Mouse (Mus musculus): ENCODE measurements at regions not wholly inside any gene's neighbourhood (a gene's known extent, or its start where the extent isn't known, plus 50 kb on each side); places are given as distances from the start of the nearest gene placed in this dataset.

DNA sequence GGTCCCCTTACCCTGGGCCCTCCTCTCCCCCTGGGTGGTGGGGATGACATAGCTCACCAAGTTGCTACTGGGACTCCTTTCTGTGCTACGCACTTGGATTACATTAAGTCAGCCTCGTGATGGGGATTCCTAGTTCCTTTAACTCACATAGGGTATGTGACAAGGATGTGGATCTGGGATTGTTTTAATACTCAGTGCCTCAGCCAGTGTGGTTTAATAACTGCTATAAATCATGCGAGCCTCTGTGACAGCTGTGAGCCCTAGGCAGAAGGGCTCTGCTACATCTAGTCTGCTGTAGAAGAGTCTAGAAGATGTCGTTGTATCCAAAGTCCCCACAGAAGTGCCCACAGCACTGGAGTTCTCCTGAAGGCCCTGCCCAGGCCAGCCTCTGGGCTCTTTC, 796.5 kb upstream of the Car8 start:
- DNase-seq (ENCODE audit: low read depth, low spot score) = no peak

DNA sequence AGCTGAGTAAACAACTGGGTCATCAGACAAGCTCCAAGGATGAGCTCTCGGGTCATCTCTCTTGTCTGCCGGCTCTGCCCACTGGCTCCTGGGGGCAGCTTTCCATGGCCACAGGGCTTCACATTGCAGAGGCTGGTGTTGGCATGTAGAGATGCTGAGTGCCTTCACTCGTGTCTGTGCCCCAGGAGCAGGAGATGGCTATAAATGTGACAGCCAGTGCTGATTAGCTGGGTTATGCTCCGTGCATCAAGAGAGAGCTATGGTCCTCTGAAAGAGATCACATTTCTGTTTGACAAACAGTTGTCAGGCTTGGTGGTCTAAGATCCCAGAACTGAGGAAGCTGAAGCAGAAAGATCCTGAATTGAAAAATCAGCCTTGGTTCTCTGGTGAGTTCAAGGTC, 795.4 kb upstream of the Car8 start:
- no peak for DNase-seq (ENCODE audit: low read depth, low spot score)

DNA sequence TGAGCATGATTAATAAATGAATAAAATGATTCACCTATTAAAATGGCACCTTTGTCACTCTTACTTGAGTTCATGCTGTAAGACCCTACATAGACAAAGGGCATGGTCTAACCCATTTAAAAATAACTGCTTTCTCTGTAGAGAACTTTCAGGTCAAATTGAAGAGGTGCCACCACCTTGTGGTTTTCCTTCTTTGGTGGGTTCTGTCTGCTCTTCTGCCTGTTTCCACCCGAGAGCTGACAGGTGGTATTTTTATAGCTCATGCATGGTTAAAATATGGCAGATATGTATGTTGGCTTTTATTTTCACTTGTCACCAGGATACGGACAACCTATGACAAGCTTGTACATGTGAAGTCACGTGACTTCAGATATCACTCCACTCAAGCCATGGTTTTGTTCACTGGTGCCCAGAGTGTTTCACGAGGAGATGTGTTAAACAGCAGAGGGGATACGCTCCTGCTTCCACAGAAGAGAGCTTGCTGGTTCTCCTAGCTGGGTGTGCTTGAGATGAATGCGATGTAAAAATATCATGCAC, 794.3 kb upstream of the Car8 start:
- no peak for DNase-seq (ENCODE audit: low read depth, low spot score)

DNA sequence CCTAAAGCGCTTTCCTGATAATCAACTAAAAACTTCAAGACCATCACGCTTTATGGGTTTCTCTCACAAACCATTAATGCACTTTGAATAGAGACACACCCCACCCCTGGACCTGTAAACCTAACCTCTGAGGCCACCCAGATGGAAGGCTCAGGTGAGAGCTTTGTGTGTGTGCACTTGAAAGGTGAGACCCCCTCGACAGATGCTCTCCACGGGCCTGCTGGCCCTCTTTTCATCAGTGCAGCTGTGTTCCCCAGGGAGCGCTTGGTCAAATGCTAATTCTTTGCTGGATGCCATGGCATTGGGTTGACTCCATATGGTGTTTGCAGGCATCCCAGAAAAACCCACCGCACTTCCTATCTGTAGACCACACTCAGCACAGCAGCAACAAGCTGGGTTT, 792.8 kb upstream of the Car8 start:
- no peak for DNase-seq (ENCODE audit: low read depth, low spot score)

DNA sequence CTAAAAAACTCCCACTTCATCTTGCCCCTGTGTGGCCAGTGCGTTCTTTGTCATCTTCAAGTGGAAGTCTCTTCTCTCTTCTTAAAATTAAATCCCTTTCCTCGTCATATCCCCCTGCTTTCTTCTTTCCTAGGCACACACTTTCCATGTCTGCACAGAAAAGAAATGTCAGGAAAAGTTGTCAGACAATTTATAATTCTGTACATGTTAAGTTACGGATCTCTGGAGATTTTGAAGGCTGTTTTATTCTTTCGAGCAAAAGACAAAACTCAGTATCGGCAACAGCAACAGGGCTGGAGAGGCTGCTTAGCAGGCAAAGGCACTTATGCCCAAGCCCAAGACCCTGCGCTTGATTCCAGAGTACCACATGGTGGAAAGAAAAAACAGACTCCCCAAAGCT, 790.1 kb upstream of the Car8 start:
- no peak for DNase-seq (ENCODE audit: low read depth, low spot score)

DNA sequence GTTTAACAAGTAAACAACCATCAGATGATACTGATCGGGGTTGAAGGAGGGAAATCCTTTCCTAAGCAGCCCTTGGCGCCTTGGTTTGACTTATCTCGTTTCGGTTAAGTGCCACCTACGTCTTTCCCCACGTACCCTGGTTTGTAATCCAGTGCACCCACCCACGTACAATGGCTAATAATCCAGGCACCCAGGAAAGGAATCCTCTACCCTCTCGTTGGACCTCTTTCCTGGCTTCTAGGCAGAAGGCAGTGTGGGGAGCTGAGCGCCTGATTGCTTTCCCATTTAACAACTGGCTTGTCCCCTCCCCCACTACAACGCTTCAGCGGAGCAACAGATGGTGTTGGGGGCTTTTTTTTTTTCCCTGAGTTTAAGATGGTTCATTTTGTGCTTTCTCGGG, 789.6 kb upstream of the Car8 start:
- DNase-seq (ENCODE audit: low read depth, low spot score) = peak; percentile 68

DNA sequence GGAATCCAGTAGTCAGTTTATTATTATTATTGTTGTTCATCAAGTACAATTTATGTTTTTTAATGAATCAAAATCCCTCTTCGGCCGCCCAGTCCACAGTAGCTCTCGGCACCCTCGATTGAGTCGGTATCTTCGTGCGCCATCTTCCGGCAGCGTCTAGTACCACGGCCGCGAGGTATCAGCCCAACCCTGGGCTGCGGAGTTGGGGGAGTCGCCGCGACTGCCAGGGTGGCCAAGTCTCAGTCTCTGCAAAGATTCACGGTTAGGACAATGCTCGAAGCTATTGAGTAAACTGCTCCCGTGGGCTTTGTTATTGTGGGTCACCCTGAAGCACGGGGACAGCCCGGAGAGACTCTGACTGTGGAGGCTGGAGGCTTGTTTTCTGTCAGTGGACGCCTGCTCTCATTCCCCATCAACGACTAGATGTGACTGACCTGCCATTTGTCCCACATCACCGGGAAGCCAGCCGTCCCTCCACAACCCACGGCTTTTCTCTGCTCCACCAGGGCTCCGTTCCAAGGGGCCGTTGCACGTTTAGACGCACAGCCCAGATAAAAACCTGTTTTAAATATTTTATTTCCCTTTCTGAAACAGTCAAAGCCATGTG, 789.1 kb upstream of the Car8 start:
- peak; percentile 90 for DNase-seq (ENCODE audit: low read depth, low spot score)

DNA sequence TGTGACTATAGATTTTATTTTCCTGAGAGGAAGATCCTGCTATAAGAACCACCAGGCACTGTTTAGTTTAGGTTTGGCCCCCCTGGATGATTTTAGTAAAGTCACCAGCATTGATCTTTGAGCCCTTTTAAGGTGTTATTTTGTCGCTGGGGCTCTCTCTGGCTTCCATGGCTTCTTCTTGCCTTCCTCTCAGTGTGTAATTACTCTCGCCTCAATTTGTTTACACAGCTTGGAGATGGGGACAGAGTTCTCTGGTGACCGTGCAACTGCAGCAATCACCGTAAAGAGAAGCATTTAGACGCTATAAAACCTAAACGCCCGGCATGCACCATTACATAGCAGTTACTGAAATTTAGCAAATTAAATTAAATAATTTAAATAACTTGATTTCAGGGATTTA, 788.5 kb upstream of the Car8 start:
- DNase-seq (ENCODE audit: low read depth, low spot score) = no peak

DNA sequence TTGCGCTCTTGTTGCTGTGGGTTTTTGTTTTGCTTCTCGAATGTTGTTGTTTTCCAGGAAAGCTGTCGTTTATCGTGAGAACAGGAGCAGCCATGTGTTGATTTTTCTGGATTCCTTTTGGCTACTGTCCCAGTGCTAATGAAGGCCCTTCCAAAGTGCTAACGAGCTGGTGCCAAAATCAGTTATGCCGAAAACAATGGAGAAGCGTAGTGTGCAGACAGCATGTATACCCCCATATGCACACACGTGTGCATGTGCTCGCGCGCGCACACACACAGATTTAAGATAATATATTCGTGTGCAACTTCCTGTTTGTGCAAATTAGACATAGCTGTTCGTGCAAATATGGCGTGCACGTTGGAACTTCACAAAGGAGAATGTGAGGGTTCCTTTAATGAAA, 788.0 kb upstream of the Car8 start:
- peak; percentile 83 for DNase-seq (ENCODE audit: low read depth, low spot score)

DNA sequence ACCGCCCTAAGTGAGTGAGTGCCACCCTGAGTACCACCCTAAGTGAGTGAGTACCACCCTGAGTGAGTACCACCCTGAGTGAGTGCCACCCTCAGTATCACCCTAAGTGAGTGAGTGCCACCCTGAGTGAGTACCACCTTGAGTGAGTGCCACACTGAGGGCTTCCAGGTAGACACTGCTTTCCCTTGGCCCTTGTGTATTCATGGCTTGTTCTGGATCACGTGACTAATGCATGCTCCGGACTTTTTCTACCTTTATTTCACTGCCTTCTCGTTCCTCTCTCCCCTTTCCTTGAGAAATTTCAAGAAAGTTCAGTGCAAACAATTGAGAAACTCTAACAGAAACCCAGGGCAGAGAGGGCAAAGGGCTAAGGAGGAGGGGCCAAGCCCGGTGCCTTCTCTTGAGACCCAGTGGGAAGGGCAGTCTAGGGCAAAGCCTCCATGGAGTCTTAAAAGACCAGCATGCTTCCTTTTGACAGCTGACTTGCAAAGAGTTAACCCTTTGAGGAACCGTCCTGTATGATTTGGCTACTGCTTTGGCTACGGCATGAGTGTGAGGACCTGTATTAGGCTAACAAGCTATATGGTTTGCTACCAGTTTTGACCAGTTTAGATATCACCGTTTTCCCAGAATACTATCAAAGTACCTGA, 787.1 kb upstream of the Car8 start:
- DNase-seq (ENCODE audit: low read depth, low spot score) = no peak

DNA sequence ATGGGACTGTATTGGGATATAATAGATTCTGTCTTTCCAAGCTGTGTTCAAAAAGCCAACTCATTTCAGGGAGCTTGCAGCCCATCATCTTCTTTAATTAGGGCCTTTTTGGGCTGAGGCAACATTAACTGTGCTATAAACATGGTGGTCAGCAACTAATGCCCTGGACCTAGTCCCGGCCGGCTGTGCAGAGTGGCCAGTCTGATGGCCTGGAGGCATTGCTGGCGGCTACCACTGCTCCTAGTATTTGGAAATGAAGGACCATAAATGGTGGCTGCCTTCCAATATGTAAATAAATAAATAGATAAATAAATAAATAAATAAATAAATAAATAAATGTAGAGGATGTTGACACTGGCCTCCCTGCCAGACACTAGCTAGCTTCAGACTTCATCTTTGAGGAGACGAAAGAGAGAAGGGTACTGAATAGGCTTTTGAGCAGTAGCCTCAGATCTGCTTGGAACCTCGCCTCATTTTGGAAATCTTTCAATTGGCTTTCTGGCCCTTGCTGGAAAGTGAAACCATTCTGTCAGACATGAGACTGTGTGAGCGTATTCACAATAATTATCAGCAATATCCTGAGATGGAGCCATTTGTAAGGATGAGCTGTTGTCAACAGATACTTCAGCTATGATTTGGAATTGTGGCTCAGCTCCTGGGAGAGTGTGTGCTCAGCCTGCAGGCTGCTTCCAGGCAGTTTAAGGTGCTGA, 785.5 kb upstream of the Car8 start:
- DNase-seq (ENCODE audit: low read depth, low spot score) = peak; percentile 87

DNA sequence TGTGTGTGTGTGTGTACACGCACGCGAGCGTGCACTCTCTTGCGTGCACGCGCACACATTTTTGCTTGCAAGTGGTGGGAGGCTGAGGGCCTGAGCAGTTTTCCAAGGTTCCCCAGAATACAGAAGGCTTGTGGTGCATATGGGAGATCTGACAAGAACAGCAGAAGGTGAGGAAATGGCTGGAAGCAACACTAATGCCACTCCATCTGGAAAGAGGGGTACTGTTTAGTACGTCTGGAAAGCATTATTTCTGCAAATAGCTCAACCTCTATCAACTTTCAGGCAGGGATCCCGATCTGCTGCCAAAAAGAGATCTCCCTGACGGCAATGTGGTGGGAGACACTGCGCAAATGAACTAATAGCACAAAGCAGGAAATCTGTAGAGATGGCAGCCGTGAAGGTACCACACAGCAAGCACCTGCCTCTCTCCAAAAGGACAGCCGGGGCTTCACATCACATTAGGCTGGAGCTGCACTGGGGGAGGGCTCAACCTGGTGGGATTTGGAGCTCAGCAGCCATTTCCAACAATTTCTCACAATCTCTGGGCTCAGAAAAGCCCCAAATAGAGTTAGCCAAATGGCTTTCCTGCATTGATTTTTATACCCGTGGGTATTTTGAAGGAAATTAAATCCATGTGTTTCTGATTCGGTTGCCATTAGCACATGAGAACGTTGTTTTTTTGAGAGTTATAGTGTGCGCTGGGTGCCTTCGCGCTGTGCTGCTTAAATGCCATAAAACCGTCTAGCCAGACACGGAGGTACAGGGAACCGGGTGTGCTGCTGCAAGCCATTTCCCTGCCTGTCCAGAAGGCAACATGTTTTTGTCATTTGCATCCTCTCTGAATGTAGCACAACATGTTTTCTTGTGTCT, 780.6 kb upstream of the Car8 start:
- DNase-seq (ENCODE audit: low read depth, low spot score) = peak; percentile 97

DNA sequence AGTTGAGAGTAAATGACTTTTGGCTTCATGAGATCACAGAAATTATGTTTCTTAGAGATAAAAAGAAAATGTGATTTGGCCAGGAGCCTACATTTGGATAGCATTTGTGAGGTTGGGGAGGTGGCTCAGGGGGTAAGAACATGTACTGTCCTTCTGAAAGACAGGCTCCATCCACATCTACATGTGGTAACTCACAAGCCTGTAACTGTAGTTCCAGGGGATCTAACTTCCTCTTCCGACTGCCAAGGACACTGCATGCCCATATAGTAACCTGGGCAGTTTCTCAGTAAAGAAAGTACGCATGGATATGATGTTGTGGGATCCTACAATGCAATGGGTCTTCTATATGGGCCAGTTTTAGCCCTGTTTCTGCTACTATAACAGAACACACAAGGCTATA, 779.4 kb upstream of the Car8 start:
- no peak for DNase-seq (ENCODE audit: low read depth, low spot score)

DNA sequence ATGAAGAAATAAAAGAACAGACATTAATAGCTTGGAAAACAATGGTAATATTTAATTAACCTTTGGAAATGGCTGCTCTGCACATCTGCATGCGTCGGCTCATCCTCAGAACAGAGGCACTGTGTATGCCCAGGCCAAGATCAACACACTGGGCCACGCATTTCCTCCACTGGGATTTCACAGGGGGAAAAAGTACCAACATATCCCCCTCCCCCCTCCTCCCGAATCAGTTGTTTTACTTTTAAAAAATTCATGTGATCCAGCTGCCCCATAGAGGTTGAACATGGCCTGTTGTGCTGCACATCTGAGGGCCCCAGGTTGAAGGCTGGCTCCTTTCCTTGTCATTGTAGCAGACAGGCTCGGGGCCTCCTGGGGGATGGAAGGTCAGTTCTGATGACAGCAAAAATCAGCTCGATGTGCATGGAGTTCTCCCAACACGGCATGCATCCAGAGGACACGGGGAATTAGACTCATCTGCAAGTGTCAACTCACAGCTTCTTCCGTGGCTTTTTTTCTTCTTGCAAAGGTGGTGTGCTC, 777.7 kb upstream of the Car8 start:
- DNase-seq (ENCODE audit: low read depth, low spot score) = no peak

DNA sequence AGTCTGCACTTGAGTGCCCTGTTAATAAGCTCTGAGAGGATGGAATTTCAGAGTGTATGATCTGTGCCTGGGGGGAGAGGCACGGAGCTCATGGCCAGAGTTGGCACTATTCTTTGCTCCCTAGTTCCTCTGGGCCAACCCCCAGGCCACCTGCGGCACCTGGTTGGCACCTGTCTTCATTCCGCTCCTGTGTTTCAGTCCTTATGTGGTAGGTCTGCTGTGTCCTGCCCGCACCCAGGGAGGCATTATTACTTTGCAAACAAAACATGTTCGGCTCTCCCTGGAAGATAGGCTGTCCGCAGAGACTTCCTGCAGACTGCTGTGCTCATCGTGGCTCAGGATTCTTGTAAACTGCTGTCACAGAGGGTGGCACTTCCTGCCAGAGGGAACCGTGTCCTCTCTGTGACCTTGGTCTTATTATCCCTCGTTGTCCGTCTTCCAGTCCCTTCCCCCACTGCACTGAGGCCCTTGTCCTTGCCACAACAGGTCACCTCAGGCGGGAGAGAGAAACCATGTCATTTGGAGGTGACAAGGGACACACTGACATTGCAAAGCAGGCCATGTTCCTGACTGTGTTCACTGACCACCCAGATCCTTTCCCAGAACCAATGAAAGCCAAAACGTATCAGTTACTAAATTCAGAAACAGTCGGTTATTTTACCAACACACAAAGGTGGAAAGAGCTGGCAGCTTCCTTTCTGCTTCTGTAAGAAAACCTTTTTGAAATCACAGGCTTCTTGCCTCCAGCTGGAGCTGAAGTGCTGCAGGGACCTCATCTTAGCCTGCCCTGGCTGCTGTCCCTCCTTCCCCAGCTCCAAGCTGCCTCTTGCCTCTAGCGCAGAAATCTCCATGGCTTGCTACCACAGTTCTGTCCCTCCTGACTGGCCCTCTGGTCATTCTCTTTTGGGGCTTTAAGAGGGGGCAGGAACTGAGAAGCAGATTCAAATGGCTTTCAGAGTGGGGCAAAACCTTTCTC, 777.0 kb upstream of the Car8 start:
- DNase-seq (ENCODE audit: low read depth, low spot score) = peak; percentile 92

DNA sequence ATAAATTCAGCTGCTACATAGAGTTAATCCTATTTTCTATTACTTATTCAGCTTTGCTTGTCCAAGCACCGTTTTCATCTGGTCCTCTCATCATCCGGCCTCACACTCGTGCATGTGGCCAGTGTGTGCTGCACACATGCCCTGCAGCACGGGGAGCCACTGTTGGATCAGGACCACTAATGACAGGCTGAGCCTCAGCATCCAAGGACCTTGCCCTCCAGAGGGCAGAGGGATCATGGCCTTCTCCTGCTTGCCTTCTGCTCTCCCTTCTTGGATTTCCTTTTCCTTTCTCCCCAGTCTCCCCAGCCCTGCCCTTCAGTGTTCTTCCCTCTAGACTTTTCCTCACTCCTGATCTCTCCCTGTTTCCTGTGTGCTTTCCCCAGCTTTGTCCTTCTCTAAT, 776.1 kb upstream of the Car8 start:
- DNase-seq (ENCODE audit: low read depth, low spot score) = peak; percentile 21

DNA sequence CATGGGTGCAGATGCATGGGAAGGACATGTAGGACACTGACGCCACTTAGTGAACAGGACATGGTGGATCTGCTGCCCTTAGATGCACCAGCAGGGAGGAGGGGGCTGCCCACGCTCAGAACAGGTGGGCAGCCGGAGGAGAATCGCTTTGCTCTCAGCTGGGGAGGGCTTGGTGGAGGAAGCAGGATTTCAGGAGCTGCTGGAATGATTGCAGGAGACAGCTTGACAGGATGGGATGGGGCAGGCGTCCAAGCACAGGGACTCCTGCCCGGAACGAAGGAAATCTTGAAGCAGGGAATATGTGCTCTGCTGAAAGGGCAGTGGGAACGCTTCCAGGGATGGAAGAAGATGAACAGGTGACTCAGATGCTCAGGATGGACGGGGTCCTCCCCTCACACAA, 773.9 kb upstream of the Car8 start:
- DNase-seq (ENCODE audit: low read depth, low spot score) = peak; percentile 98

DNA sequence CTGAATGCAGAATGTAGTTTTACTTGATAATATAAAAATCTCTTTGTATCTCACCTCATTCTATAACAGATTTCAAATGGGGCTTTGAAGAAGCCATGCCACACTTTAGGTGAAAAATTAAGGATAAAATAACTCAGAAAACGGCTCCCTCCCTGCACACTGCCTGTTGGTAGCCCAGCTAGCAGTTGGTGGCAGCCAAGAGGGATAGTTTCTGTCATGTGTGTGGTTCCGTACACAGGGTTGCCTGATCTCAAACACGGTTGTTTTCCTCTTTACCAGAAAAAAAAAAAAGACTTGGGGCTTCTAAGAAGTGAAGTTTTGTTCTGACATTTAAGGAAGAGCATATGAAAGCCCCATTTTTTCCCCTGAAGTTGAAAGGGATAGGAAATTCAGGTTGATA, 773.1 kb upstream of the Car8 start:
- DNase-seq (ENCODE audit: low read depth, low spot score) = peak; percentile 61

DNA sequence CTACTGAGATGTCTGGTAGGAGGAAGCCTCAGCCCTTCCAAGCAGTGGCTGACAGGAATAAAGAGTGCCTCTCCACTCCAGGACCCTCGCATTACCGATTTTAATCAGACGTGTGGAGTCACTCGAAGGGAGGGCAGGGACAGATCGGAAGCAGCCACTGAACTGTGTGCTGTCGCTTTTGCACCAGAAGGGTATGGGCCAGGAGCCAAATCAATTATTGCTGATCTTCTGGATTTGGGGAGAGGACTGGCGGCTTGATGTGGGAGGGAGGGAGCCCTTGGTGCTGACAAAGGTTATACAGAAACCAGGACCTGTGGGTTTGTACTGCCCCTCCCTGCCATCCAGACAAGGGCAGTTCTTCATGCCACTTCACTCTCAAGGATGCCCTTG, 772.3 kb upstream of the Car8 start:
- peak; percentile 80 for DNase-seq (ENCODE audit: low read depth, low spot score)

DNA sequence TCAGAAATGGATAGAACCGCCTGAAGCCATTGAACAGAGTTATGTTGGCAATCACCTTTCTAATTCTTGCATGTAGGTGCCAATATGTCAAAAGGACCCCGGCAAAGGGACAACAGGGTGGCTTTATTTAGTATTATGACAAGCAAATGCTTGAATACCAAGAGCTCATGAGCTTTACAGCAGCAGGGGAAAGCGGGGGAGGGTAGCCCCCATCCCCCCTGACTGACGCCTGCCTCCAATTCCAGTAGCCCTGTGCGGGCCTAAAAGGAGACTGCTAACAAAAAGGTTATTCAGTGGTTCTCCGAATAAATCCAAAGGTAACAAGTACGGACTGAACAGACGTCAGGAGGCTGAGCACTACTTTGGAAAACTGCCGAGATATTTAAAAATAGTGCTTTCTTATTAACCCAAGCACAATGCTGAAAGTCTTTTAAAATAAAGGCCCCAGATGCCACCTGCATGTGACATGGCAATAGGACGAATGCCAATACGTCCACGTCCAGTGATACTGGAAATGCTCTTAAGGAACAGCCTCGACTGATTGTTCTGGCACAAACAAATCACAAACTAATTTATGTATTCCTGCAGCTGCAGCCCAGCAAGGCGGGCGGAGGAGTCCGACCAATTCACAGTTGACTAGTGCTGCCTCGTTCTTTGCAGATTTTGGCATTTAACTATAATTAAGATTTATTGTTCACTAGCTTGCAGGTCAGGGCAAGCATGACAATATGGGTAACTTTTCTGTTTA, 771.7 kb upstream of the Car8 start:
- peak; percentile 62 for DNase-seq (ENCODE audit: low read depth, low spot score)
